Mouse (Mus musculus) megakaryocyte, embryonic 14.5 days (primary cell): ENCODE results near the gene Dusp1. TPM values are rescaled to one million over a fixed set of nuclear protein-coding genes. Genes with fewer than 3 reads are reported as not detected.

Source experiments
- H3K27me3 ChIP-seq: replicated peaks from 2 replicates; pipeline ENCODE3; 2012; ENCODE audit warnings: inconsistent platforms
- H3K36me3 ChIP-seq: replicated peaks from 2 replicates; pipeline ENCODE3; 2012; ENCODE audit warnings: low read length, inconsistent platforms, mixed read lengths
- H3K4me1 ChIP-seq: 2 replicates; pipeline ENCODE4 v1.6.1; 2012; ENCODE audit warnings: inconsistent platforms
- H3K4me3 ChIP-seq: replicated peaks from 2 replicates; pipeline ENCODE3; 2012; ENCODE audit warnings: moderate library complexity, mild to moderate bottlenecking, inconsistent platforms
- H3K9me3 ChIP-seq: 2 replicates; pipeline ENCODE4 v1.6.1; 2012; ENCODE audit warnings: inconsistent platforms
- FLI1 ChIP-seq: IDR thresholded peaks from 2 replicates; pipeline ENCODE4 v1.6.1; 2012; ENCODE audit warnings: low read length, inconsistent platforms, mixed read lengths
- GATA1 ChIP-seq: IDR thresholded peaks from 3 replicates; pipeline ENCODE4 v1.6.1; 2012; ENCODE audit warnings: mixed read lengths, low read length, inconsistent platforms, borderline replicate concordance
- polyA plus RNA-seq: library from polyadenylated mRNA; stranded (reverse); fragments of >175 nt; gene quantifications from 2 replicates; pipeline ENCODE4 v1.2.3, GENCODE M21; 2012; ENCODE audit warnings: low replicate concordance; ENCODE audit not compliant: insufficient read depth

Dusp1 gene
- polyA plus RNA-seq, 1 experiment: 65.1 TPM

GRCm38 (mm10) chr17:26529791-26530241 lies 32.1 kb downstream of the Dusp1 start:
- Histone ChIP-seq H3K36me3 (no peaks in the 10 kb centered on the region), H3K4me1 (peaks cover 58% of the 10 kb centered on the region), H3K4me3 (no peak overlapping the region), H3K27me3 (peaks cover 27% of the 10 kb centered on the region), H3K9me3 (0 out of 2 replicates have a peak, but pooled peaks cover 3% of the 10 kb centered on the region)
- TF ChIP-seq FLI1 (no peak), GATA1 (no peak)

GRCm38 (mm10) chr17:26528751-26529150 lies 33.2 kb downstream of the Dusp1 start:
- peaks cover 48% of the 10 kb centered on the region for H3K4me1 ChIP-seq

GRCm38 (mm10) chr17:26527291-26527690 lies 34.6 kb downstream of the Dusp1 start:
- peaks cover 31% of the 10 kb centered on the region for H3K27me3 ChIP-seq
- no peaks in the 10 kb centered on the region for H3K36me3 ChIP-seq
- no peak for TF ChIP-seq FLI1
- no peak for TF ChIP-seq GATA1
- no peak overlapping the region for H3K4me3 ChIP-seq
- 0 out of 2 replicates have a peak, but pooled peaks cover 3% of the 10 kb centered on the region for H3K9me3 ChIP-seq
- H3K4me1 ChIP-seq: peaks cover 36% of the 10 kb centered on the region

More at GRCm38 (mm10) chr17:26528751-26529150, 33.2 kb downstream of the Dusp1 start:
- Histone ChIP-seq H3K36me3 (no peaks in the 10 kb centered on the region), H3K4me3 (no peak overlapping the region), H3K9me3 (0 out of 2 replicates have a peak, but pooled peaks cover 3% of the 10 kb centered on the region), H3K27me3 (peaks cover 27% of the 10 kb centered on the region)
- TF ChIP-seq FLI1 (no peak), GATA1 (no peak)

- Histone ChIP-seq H3K9me3 (0 out of 2 replicates have a peak, but pooled peaks cover 3% of the 10 kb centered on the region), H3K36me3 (no peaks in the 10 kb centered on the region), H3K27me3 (peaks cover 28% of the 10 kb centered on the region), H3K4me1 (peaks cover 17% of the 10 kb centered on the region), H3K4me3 (no peak overlapping the region)
- TF ChIP-seq FLI1 (no peak), GATA1 (no peak)
These were observed 36.6 kb downstream of the Dusp1 start for GRCm38 (mm10) chr17:26525316-26525715.

GRCm38 (mm10) chr17:26524801-26525200 lies 37.1 kb downstream of the Dusp1 start:
- Histone ChIP-seq H3K4me1 (peaks cover 12% of the 10 kb centered on the region), H3K27me3 (peaks cover 26% of the 10 kb centered on the region), H3K36me3 (no peaks in the 10 kb centered on the region), H3K9me3 (peaks cover 5% of the 10 kb centered on the region), H3K4me3 (no peak overlapping the region)
- TF ChIP-seq GATA1 (no peak), FLI1 (no peak)

GRCm38 (mm10) chr17:26524316-26524715 lies 37.6 kb downstream of the Dusp1 start:
- TF ChIP-seq GATA1: no peak
- TF ChIP-seq FLI1: no peak
- H3K36me3 ChIP-seq: no peaks in the 10 kb centered on the region
- peaks cover 30% of the 10 kb centered on the region for H3K27me3 ChIP-seq
- H3K4me3 ChIP-seq: no peak overlapping the region
- peaks cover 7% of the 10 kb centered on the region; the same call in 1 of the 2 replicates for H3K4me1 ChIP-seq
- H3K9me3 ChIP-seq: peaks cover 9% of the 10 kb centered on the region

- no peak overlapping the region for H3K4me3 ChIP-seq
- H3K36me3 ChIP-seq: no peaks in the 10 kb centered on the region
- peaks cover 12% of the 10 kb centered on the region for H3K9me3 ChIP-seq
- no peak for TF ChIP-seq FLI1
- TF ChIP-seq GATA1: no peak
- peaks cover 4% of the 10 kb centered on the region; the same call in 1 of the 2 replicates for H3K4me1 ChIP-seq
- H3K27me3 ChIP-seq: peaks cover 23% of the 10 kb centered on the region
These were observed 39.2 kb downstream of the Dusp1 start for GRCm38 (mm10) chr17:26522711-26523110.

GRCm38 (mm10) chr17:26518306-26518705 lies 43.6 kb downstream of the Dusp1 start:
- TF ChIP-seq FLI1: no peak
- TF ChIP-seq GATA1: no peak
- peaks cover 14% of the 10 kb centered on the region for H3K27me3 ChIP-seq
- peaks cover 28% of the 10 kb centered on the region for H3K4me1 ChIP-seq
- H3K36me3 ChIP-seq: no peaks in the 10 kb centered on the region
- no peak overlapping the region for H3K4me3 ChIP-seq
- peaks cover 9% of the 10 kb centered on the region for H3K9me3 ChIP-seq

GRCm38 (mm10) chr17:26515675-26516074 lies 46.3 kb downstream of the Dusp1 start:
- Histone ChIP-seq H3K4me1 (peaks cover 55% of the 10 kb centered on the region), H3K9me3 (peaks cover 9% of the 10 kb centered on the region), H3K4me3 (no peak overlapping the region), H3K36me3 (no peaks in the 10 kb centered on the region), H3K27me3 (peaks cover 11% of the 10 kb centered on the region)
- TF ChIP-seq GATA1: no peak
- no peak for TF ChIP-seq FLI1

- TF ChIP-seq GATA1 (no peak), FLI1 (no peak)
- Histone ChIP-seq H3K9me3 (peaks cover 5% of the 10 kb centered on the region), H3K4me3 (peak overlapping the region; percentile 2), H3K36me3 (no peaks in the 10 kb centered on the region), H3K4me1 (peaks cover 64% of the 10 kb centered on the region), H3K27me3 (peaks cover 8% of the 10 kb centered on the region)
These were observed 47.3 kb downstream of the Dusp1 start for GRCm38 (mm10) chr17:26514581-26515030.
